In genomic region chr12:108245579-108245978, GRCm38 (mm10) we compare ENCODE assay signal across 12 mouse cellular contexts. TPM values are rescaled to one million over a fixed set of nuclear protein-coding genes. Genes with fewer than 3 reads are reported as not detected.
DNase-seq lines count a peak whose midpoint lies in the region; ATAC-seq and TF ChIP-seq lines count a peak whose summit lies in the region.
"Had no signal": no experiment of that assay in that cellular context is flagged by ENCODE, and none has a peak within 500 bp of the region (broad histone marks: within the 10 kb centered on the region; RNA-seq: fewer than 3 reads in every experiment).

No protein-coding gene starts in this region.

- TF ChIP-seq POLR2A in cerebellum, adult 2 months (IDR thresholded peaks at IDR 0.05; ENCODE audit: borderline replicate concordance, insufficient read depth, low read length): no peak

- peak overlapping the region; percentile 35 for H3K9ac ChIP-seq in heart, embryonic 14.5 days (ENCODE audit: low read length)
- H3K9ac ChIP-seq in midbrain, embryonic 13.5 days (replicated peaks): no peak overlapping the region
- H3K9ac ChIP-seq in midbrain, postnatal 0 days (replicated peaks; ENCODE audit: low read length, poor library complexity, severe bottlenecking): no peak overlapping the region
- H3K9ac ChIP-seq in stomach, embryonic 16.5 days (ENCODE audit: low read length): peak overlapping the region; percentile 21; the same call in 1 of the 2 replicates
- H3K9ac ChIP-seq: limb, embryonic 15.5 days had no signal

- 70% methylated on average over 9 of the region's 9 CpGs for WGBS in cerebellum, adult 2 months
- WGBS in heart, embryonic 14.5 days: 32% methylated on average over 9 of the region's 9 CpGs
- WGBS in midbrain, embryonic 13.5 days: 28% methylated on average over 9 of the region's 9 CpGs
- WGBS in midbrain, postnatal 0 days: 37% methylated on average over 9 of the region's 9 CpGs
- 54% methylated on average over 9 of the region's 9 CpGs for WGBS in stomach, embryonic 16.5 days

- H3K27me3 ChIP-seq in cerebellum, adult 2 months (ENCODE audit: control insufficient read depth, insufficient read depth, low read length): no peaks in the 10 kb centered on the region
- no peaks in the 10 kb centered on the region for H3K27me3 ChIP-seq in heart, embryonic 14.5 days (ENCODE audit: control insufficient read depth, insufficient read depth, low read length)
- H3K27me3 ChIP-seq in midbrain, embryonic 13.5 days: 0 out of 2 replicates have a peak, but pooled peaks cover 2% of the 10 kb centered on the region
- H3K27me3 ChIP-seq in midbrain, postnatal 0 days (ENCODE audit: insufficient read depth, low read length): no peaks in the 10 kb centered on the region
- no peaks in the 10 kb centered on the region for H3K27me3 ChIP-seq in stomach, embryonic 16.5 days (ENCODE audit: control insufficient read depth, insufficient read depth, low read length)
- H3K27me3 ChIP-seq: limb, embryonic 15.5 days had no signal

- no peak for DNase-seq in cerebellum, adult 2 months
- no peak for DNase-seq in cerebellum, adult 8-10 months
- no peak for DNase-seq in heart, adult 8-10 months (ENCODE audit: low spot score)
- DNase-seq in midbrain, postnatal 0 days (ENCODE audit: low spot score): no peak
- DNase-seq in gastrocnemius, postnatal 4 days (ENCODE audit: low spot score in 2 of 2): no peak
- DNase-seq: right cerebral cortex, postnatal 4 days; thymus, adult 2 months had no signal

- no peaks in the 10 kb centered on the region for H3K9me3 ChIP-seq in heart, embryonic 14.5 days (ENCODE audit: control insufficient read depth, low read length)
- H3K9me3 ChIP-seq in midbrain, embryonic 13.5 days: no peaks in the 10 kb centered on the region
- H3K9me3 ChIP-seq in midbrain, postnatal 0 days (ENCODE audit: low read length): no peaks in the 10 kb centered on the region
- no peaks in the 10 kb centered on the region for H3K9me3 ChIP-seq in stomach, embryonic 16.5 days (replicated peaks; ENCODE audit: control insufficient read depth, low read length)
- H3K9me3 ChIP-seq: limb, embryonic 15.5 days; megakaryocyte, embryonic 14.5 days had no signal

- ATAC-seq in heart, embryonic 14.5 days (ENCODE audit: insufficient number of reproducible peaks, insufficient read depth, low FRiP score, low read depth): no peak
- no peak for ATAC-seq in midbrain, embryonic 13.5 days
- no peak for ATAC-seq in midbrain, postnatal 0 days (ENCODE audit: low FRiP score)
- ATAC-seq in stomach, embryonic 16.5 days (ENCODE audit: insufficient read depth, low FRiP score): no peak

- no peaks in the 10 kb centered on the region for H3K36me3 ChIP-seq in heart, embryonic 14.5 days (ENCODE audit: control insufficient read depth, insufficient read depth, low read length)
- H3K36me3 ChIP-seq in midbrain, embryonic 13.5 days: no peaks in the 10 kb centered on the region
- H3K36me3 ChIP-seq in midbrain, postnatal 0 days (ENCODE audit: insufficient read depth, low read length): no peaks in the 10 kb centered on the region
- H3K36me3 ChIP-seq in stomach, embryonic 16.5 days (ENCODE audit: control insufficient read depth, insufficient read depth, low read length): no peaks in the 10 kb centered on the region
- H3K36me3 ChIP-seq: limb, embryonic 15.5 days had no signal

- H3K27ac ChIP-seq in cerebellum, adult 2 months (ENCODE audit: insufficient read depth, low read length): peak overlapping the region; percentile 58; the same call in 1 of the 2 replicates
- peak overlapping the region; percentile 79 to 87 for H3K27ac ChIP-seq in heart, embryonic 14.5 days (replicated peaks in 1 of 2; ENCODE audit: control insufficient read depth in 1 of 2, insufficient read depth in 1 of 2, low read depth in 2 of 2, low read length in 2 of 2)
- peak overlapping the region; percentile 83 for H3K27ac ChIP-seq in midbrain, embryonic 13.5 days
- H3K27ac ChIP-seq in midbrain, postnatal 0 days (ENCODE audit: low read depth, low read length): no peak overlapping the region
- peak overlapping the region; percentile 81; the same call in 1 of the 2 replicates for H3K27ac ChIP-seq in stomach, embryonic 16.5 days (ENCODE audit: low read length)
- H3K27ac ChIP-seq: limb, embryonic 15.5 days had no signal

- H3K4me1 ChIP-seq in cerebellum, adult 2 months (ENCODE audit: control insufficient read depth, insufficient read depth, low read length): peaks cover 89% of the 10 kb centered on the region
- peaks cover 68 to 85% of the 10 kb centered on the region in 2 experiments for H3K4me1 ChIP-seq in heart, embryonic 14.5 days (ENCODE audit: control insufficient read depth in 2 of 2, insufficient read depth in 2 of 2, low read length in 2 of 2)
- peaks cover 96% of the 10 kb centered on the region for H3K4me1 ChIP-seq in midbrain, embryonic 13.5 days (replicated peaks)
- H3K4me1 ChIP-seq in midbrain, postnatal 0 days (ENCODE audit: insufficient read depth, low read length): peaks cover 29% of the 10 kb centered on the region
- peaks cover 56% of the 10 kb centered on the region for H3K4me1 ChIP-seq in stomach, embryonic 16.5 days (ENCODE audit: control insufficient read depth, insufficient read depth, low read length)

- no peak for TF ChIP-seq CTCF in cerebellum, adult 2 months (IDR thresholded peaks at IDR 0.05; ENCODE audit: borderline replicate concordance, insufficient read depth, low read depth, low read length)
- TF ChIP-seq CTCF in midbrain, postnatal 0 days (IDR thresholded peaks at IDR 0.05): no peak

- peak overlapping the region; percentile 45 for H3K4me2 ChIP-seq in heart, embryonic 14.5 days (ENCODE audit: low read length)
- H3K4me2 ChIP-seq in midbrain, embryonic 13.5 days (replicated peaks): 0 out of 2 replicates have a peak overlapping the region, but pooled peaks have one; percentile 15
- H3K4me2 ChIP-seq in midbrain, postnatal 0 days (ENCODE audit: low read depth, low read length, poor library complexity, severe bottlenecking): no peak overlapping the region
- H3K4me2 ChIP-seq in stomach, embryonic 16.5 days (ENCODE audit: low read depth, low read length): no peak overlapping the region
- H3K4me2 ChIP-seq: limb, embryonic 15.5 days had no signal

- no peak overlapping the region for H3K4me3 ChIP-seq in cerebellum, adult 2 months (replicated peaks; ENCODE audit: insufficient read depth, low read depth, low read length)
- no peak overlapping the region for H3K4me3 ChIP-seq in heart, embryonic 14.5 days (ENCODE audit: control insufficient read depth in 1 of 2, insufficient read depth in 1 of 2, low read depth in 1 of 2, low read length in 2 of 2)
- no peak overlapping the region for H3K4me3 ChIP-seq in midbrain, embryonic 13.5 days (replicated peaks)
- H3K4me3 ChIP-seq in midbrain, postnatal 0 days (ENCODE audit: low read depth, low read length): no peak overlapping the region
- no peak overlapping the region for H3K4me3 ChIP-seq in stomach, embryonic 16.5 days (replicated peaks; ENCODE audit: low read length)
- H3K4me3 ChIP-seq: limb, embryonic 15.5 days; megakaryocyte, embryonic 14.5 days had no signal

RNA-seq across cellular contexts. Expression of gene Ccdc85c, which starts 29.6 kb away (rescaled TPM):
- polyA plus RNA-seq in cerebellum, adult 2 months (2012; rRNA removed): 75.0 and 78.6 TPM in 2 replicates
- 7.2 and 8.2 TPM in 2 replicates for polyA plus RNA-seq in heart, embryonic 14.5 days (2014; fragmentation: Nextera tagmentation; extraction: Ambion mirVana)
- 10 to 100 TPM; 38.2 to 46.2 (median 40.0) TPM for total RNA-seq in heart, adult 8-10 months (2022)
- 19.5 and 21.5 TPM in 2 replicates for polyA plus RNA-seq in midbrain, embryonic 13.5 days (2015; fragmentation: Nextera tagmentation; extraction: Ambion mirVana)
- 69.1 and 89.6 TPM in 2 replicates for total RNA-seq in midbrain, postnatal 0 days (2014; rRNA removed)
- polyA plus RNA-seq in midbrain, postnatal 0 days (2015; fragmentation: Nextera tagmentation; extraction: Ambion mirVana): 16.6 and 19.9 TPM in 2 replicates
- polyA plus RNA-seq in stomach, embryonic 16.5 days (2015; fragmentation: Nextera tagmentation; extraction: Ambion mirVana): 6.5 and 6.9 TPM in 2 replicates
- 1 to 10 TPM; 7.3 to 8.4 TPM for total RNA-seq in gastrocnemius, postnatal 4 days (2021)

Comparison
In these comparisons a context has a peak if more than half of its experiments do, and no peak if none do; other contexts are left out.
1. H3K4me2 ChIP-seq: peak in heart, embryonic 14.5 days (single experiment) and midbrain, embryonic 13.5 days (single experiment); none in midbrain, postnatal 0 days (single experiment) and stomach, embryonic 16.5 days (single experiment).
2. H3K9ac ChIP-seq: peak in heart, embryonic 14.5 days (single experiment) and stomach, embryonic 16.5 days (single experiment); none in midbrain, embryonic 13.5 days (single experiment) and midbrain, postnatal 0 days (single experiment).